In genomic region chr2:27650991-27651390, GRCm38 (mm10) we compare ENCODE assay signal across 18 mouse cellular contexts. TPM values are rescaled to one million over a fixed set of nuclear protein-coding genes. Genes with fewer than 3 reads are reported as not detected.
DNase-seq lines count a peak whose midpoint lies in the region; ATAC-seq and TF ChIP-seq lines count a peak whose summit lies in the region.
"Had no signal": no experiment of that assay in that cellular context is flagged by ENCODE, and none has a peak within 500 bp of the region (broad histone marks: within the 10 kb centered on the region; RNA-seq: fewer than 3 reads in every experiment).

No protein-coding gene starts in this region.

- no peak for ATAC-seq in hindbrain, postnatal 0 days
- ATAC-seq in midbrain, embryonic 13.5 days: no peak
- no peak for ATAC-seq in embryonic facial prominence, embryonic 13.5 days (ENCODE audit: insufficient number of reproducible peaks, insufficient read depth, low FRiP score, low TSS enrichment, low read depth)
- 0 out of 2 replicates have a peak, but pooled peaks have one; percentile 9 for ATAC-seq in neural tube, embryonic 11.5 days (ENCODE audit: insufficient read depth, low FRiP score, low TSS enrichment)
- ATAC-seq: liver, postnatal 0 days had no signal

- H3K36me3 ChIP-seq in hindbrain, embryonic 10.5 days: no peaks in the 10 kb centered on the region
- H3K36me3 ChIP-seq in hindbrain, postnatal 0 days (ENCODE audit: insufficient read depth, low read length): no peaks in the 10 kb centered on the region
- no peaks in the 10 kb centered on the region for H3K36me3 ChIP-seq in midbrain, embryonic 10.5 days
- H3K36me3 ChIP-seq in midbrain, embryonic 13.5 days: no peaks in the 10 kb centered on the region
- no peaks in the 10 kb centered on the region for H3K36me3 ChIP-seq in embryonic facial prominence, embryonic 13.5 days
- no peaks in the 10 kb centered on the region for H3K36me3 ChIP-seq in neural tube, embryonic 11.5 days (ENCODE audit: control insufficient read depth, insufficient read depth, low read length)
- H3K36me3 ChIP-seq: heart, embryonic 15.5 days had no signal

- intact Hi-C loops in left cerebral cortex, postnatal 10 days (cut with DNase I): no loop called here

- peaks cover 57% of the 10 kb centered on the region for H3K27me3 ChIP-seq in hindbrain, embryonic 10.5 days (ENCODE audit: insufficient read depth, poor library complexity, severe bottlenecking)
- no peaks in the 10 kb centered on the region for H3K27me3 ChIP-seq in hindbrain, postnatal 0 days (ENCODE audit: insufficient read depth, low read length)
- H3K27me3 ChIP-seq in midbrain, embryonic 10.5 days (ENCODE audit: low read depth, poor library complexity, severe bottlenecking): peaks cover 99% of the 10 kb centered on the region
- H3K27me3 ChIP-seq in midbrain, embryonic 13.5 days: peaks cover 13% of the 10 kb centered on the region; the same call in 1 of the 2 replicates
- H3K27me3 ChIP-seq in embryonic facial prominence, embryonic 13.5 days: no peaks in the 10 kb centered on the region
- no peaks in the 10 kb centered on the region for H3K27me3 ChIP-seq in neural tube, embryonic 11.5 days (ENCODE audit: control insufficient read depth, insufficient read depth, low read length)
- H3K27me3 ChIP-seq: heart, embryonic 15.5 days had no signal

- H3K9me3 ChIP-seq in hindbrain, embryonic 10.5 days: peaks cover 6% of the 10 kb centered on the region; the same call in 1 of the 2 replicates
- no peaks in the 10 kb centered on the region for H3K9me3 ChIP-seq in hindbrain, postnatal 0 days (ENCODE audit: low read length)
- peaks cover 6% of the 10 kb centered on the region for H3K9me3 ChIP-seq in midbrain, embryonic 10.5 days (replicated peaks)
- no peaks in the 10 kb centered on the region for H3K9me3 ChIP-seq in midbrain, embryonic 13.5 days
- H3K9me3 ChIP-seq in embryonic facial prominence, embryonic 13.5 days: no peaks in the 10 kb centered on the region
- H3K9me3 ChIP-seq in neural tube, embryonic 11.5 days (ENCODE audit: control insufficient read depth, low read length): no peaks in the 10 kb centered on the region
- H3K9me3 ChIP-seq: heart, embryonic 15.5 days had no signal

- DNase-seq in hindbrain, embryonic 10.5 days (ENCODE audit: low spot score): peak; percentile 53
- DNase-seq in hindbrain, postnatal 0 days (ENCODE audit: low spot score): no peak
- DNase-seq in midbrain, embryonic 10.5 days (ENCODE audit: low spot score): peak; percentile 72
- no peak for DNase-seq in neural tube, embryonic 11.5 days (ENCODE audit: low spot score)
- DNase-seq in right cerebral cortex, postnatal 4 days: no peak
- DNase-seq in left cerebral cortex, postnatal 10 days (ENCODE audit: extremely low spot score in 1 of 2, low spot score in 2 of 2): no peak
- DNase-seq: cerebellum, adult 9-11 months; gastrocnemius, postnatal 10 days; heart, adult 2 months; kidney, postnatal 36 days; layer of hippocampus, adult 9-11 months; liver; liver, postnatal 0 days; right cerebral cortex, postnatal 14 days; thymus, postnatal 36 days had no signal

- no peak overlapping the region for H3K9ac ChIP-seq in hindbrain, postnatal 0 days (replicated peaks; ENCODE audit: low read length)
- no peak overlapping the region for H3K9ac ChIP-seq in midbrain, embryonic 13.5 days (replicated peaks)
- H3K9ac ChIP-seq in embryonic facial prominence, embryonic 13.5 days: no peak overlapping the region
- no peak overlapping the region for H3K9ac ChIP-seq in neural tube, embryonic 11.5 days (ENCODE audit: low read length)
- H3K9ac ChIP-seq: heart, embryonic 15.5 days; liver, postnatal 0 days had no signal

- H3K4me3 ChIP-seq in hindbrain, embryonic 10.5 days: no peak overlapping the region
- H3K4me3 ChIP-seq in hindbrain, postnatal 0 days (ENCODE audit: low read length): no peak overlapping the region
- H3K4me3 ChIP-seq in midbrain, embryonic 10.5 days: 0 out of 2 replicates have a peak overlapping the region, but pooled peaks have one; percentile 2
- no peak overlapping the region for H3K4me3 ChIP-seq in midbrain, embryonic 13.5 days (replicated peaks)
- no peak overlapping the region for H3K4me3 ChIP-seq in embryonic facial prominence, embryonic 13.5 days
- H3K4me3 ChIP-seq in neural tube, embryonic 11.5 days (ENCODE audit: low read depth, low read length): no peak overlapping the region
- H3K4me3 ChIP-seq: heart, adult 2 months; heart, embryonic 15.5 days had no signal

- TF ChIP-seq CTCF in hindbrain, postnatal 0 days (IDR thresholded peaks at IDR 0.05; ENCODE audit: low read depth): no peak

- peak overlapping the region; percentile 84 for H3K27ac ChIP-seq in hindbrain, embryonic 10.5 days
- H3K27ac ChIP-seq in hindbrain, postnatal 0 days: no peak overlapping the region
- peak overlapping the region; percentile 73 for H3K27ac ChIP-seq in midbrain, embryonic 10.5 days (replicated peaks)
- H3K27ac ChIP-seq in midbrain, embryonic 13.5 days: no peak overlapping the region
- peak overlapping the region; percentile 83; the same call in 1 of the 2 replicates for H3K27ac ChIP-seq in embryonic facial prominence, embryonic 13.5 days
- peak overlapping the region; percentile 69; the same call in 1 of the 2 replicates for H3K27ac ChIP-seq in neural tube, embryonic 11.5 days (ENCODE audit: low read depth, low read length)
- H3K27ac ChIP-seq: heart, adult 2 months; heart, embryonic 15.5 days had no signal

- peaks cover 48% of the 10 kb centered on the region for H3K4me1 ChIP-seq in hindbrain, embryonic 10.5 days (replicated peaks)
- no peaks in the 10 kb centered on the region for H3K4me1 ChIP-seq in hindbrain, postnatal 0 days (ENCODE audit: insufficient read depth, low read length)
- H3K4me1 ChIP-seq in midbrain, embryonic 10.5 days: peaks cover 46% of the 10 kb centered on the region
- peaks cover 20% of the 10 kb centered on the region for H3K4me1 ChIP-seq in midbrain, embryonic 13.5 days (replicated peaks)
- peaks cover 24% of the 10 kb centered on the region for H3K4me1 ChIP-seq in embryonic facial prominence, embryonic 13.5 days
- peaks cover 9% of the 10 kb centered on the region; the same call in 1 of the 2 replicates for H3K4me1 ChIP-seq in neural tube, embryonic 11.5 days (ENCODE audit: control insufficient read depth, insufficient read depth, low read length)

- H3K4me2 ChIP-seq in hindbrain, postnatal 0 days (ENCODE audit: low read depth, low read length): no peak overlapping the region
- no peak overlapping the region for H3K4me2 ChIP-seq in midbrain, embryonic 13.5 days (replicated peaks)
- H3K4me2 ChIP-seq in embryonic facial prominence, embryonic 13.5 days: no peak overlapping the region
- H3K4me2 ChIP-seq in neural tube, embryonic 11.5 days (ENCODE audit: low read depth): no peak overlapping the region
- H3K4me2 ChIP-seq: heart, embryonic 15.5 days had no signal

RNA-seq across cellular contexts. Expression of gene Rxra, which starts 25.2 kb away (rescaled TPM):
- polyA plus RNA-seq in hindbrain, embryonic 10.5 days (2016; fragmentation: Nextera tagmentation; extraction: Ambion mirVana): 10.0 and 10.3 TPM in 2 replicates
- 32.5 and 34.0 TPM in 2 replicates for total RNA-seq in hindbrain, postnatal 0 days (2014; rRNA removed)
- 3.5 and 3.9 TPM in 2 replicates for polyA plus RNA-seq in hindbrain, postnatal 0 days (2015; fragmentation: Nextera tagmentation; extraction: Ambion mirVana)
- 7.5 and 7.6 TPM in 2 replicates for polyA plus RNA-seq in midbrain, embryonic 10.5 days (2016; fragmentation: Nextera tagmentation; extraction: Ambion mirVana)
- polyA plus RNA-seq in midbrain, embryonic 13.5 days (2015; fragmentation: Nextera tagmentation; extraction: Ambion mirVana): 4.0 and 4.4 TPM in 2 replicates
- 16.7 and 18.7 TPM in 2 replicates for polyA plus RNA-seq in embryonic facial prominence, embryonic 13.5 days (2015; fragmentation: Nextera tagmentation; extraction: Ambion mirVana)
- 6.8 and 7.2 TPM in 2 replicates for polyA plus RNA-seq in neural tube, embryonic 11.5 days (2014; fragmentation: Nextera tagmentation; extraction: Ambion mirVana)
- total RNA-seq in left cerebral cortex, postnatal 10 days (2021): 10 to 100 TPM; 10.8 to 12.2 TPM

Comparison
In these comparisons a context has a peak if more than half of its experiments do, and no peak if none do; other contexts are left out.
1. DNase-seq: peak in hindbrain, embryonic 10.5 days (single experiment) and midbrain, embryonic 10.5 days (single experiment); none in hindbrain, postnatal 0 days (single experiment), neural tube, embryonic 11.5 days (single experiment), right cerebral cortex, postnatal 4 days (single experiment) and left cerebral cortex, postnatal 10 days (0 of 2).
2. H3K27ac ChIP-seq: peak in hindbrain, embryonic 10.5 days (single experiment), midbrain, embryonic 10.5 days (single experiment), embryonic facial prominence, embryonic 13.5 days (single experiment) and neural tube, embryonic 11.5 days (single experiment); none in hindbrain, postnatal 0 days (single experiment) and midbrain, embryonic 13.5 days (single experiment).